10 mouse cellular contexts compared by ENCODE assay signal in genomic region chr15:77523186-77523843, GRCm38 (mm10). TPM values are rescaled to one million over a fixed set of nuclear protein-coding genes. Genes with fewer than 3 reads are reported as not detected.
A peak's percentile ranks its signal among the peaks of the same experiment; 100 is the strongest.
DNase-seq lines count a peak whose midpoint lies in the region; ATAC-seq and TF ChIP-seq lines count a peak whose summit lies in the region.
"Not testable (repeated sequence)": the region's sequence is repeated elsewhere in the genome, so short reads cannot be mapped to it uniquely, and the experiment has no call there.
"Had no signal": no experiment of that assay in that cellular context is flagged by ENCODE, and none has a peak within 500 bp of the region (broad histone marks: within the 10 kb centered on the region; RNA-seq: fewer than 3 reads in every experiment).

No protein-coding gene starts in this region.

- H3K27me3 ChIP-seq in heart, adult 2 months (ENCODE audit: control insufficient read depth, insufficient read depth, low read length); limb, embryonic 11.5 days (ENCODE audit: control insufficient read depth, insufficient read depth, low read length); stomach, postnatal 0 days (ENCODE audit: control insufficient read depth, insufficient read depth, low read length): not testable (repeated sequence)

- WGBS in heart, adult 2 months: 13% methylated on average over 6 of the region's 6 CpGs
- WGBS in limb, embryonic 11.5 days: 18% methylated on average over 6 of the region's 6 CpGs
- 13% methylated on average over 6 of the region's 6 CpGs for WGBS in stomach, postnatal 0 days

- H3K79me2 ChIP-seq in heart, adult 2 months (replicated peaks; ENCODE audit: control insufficient read depth, insufficient read depth, low read length): not testable (repeated sequence)

- intact Hi-C loops in heart, adult 2 months (cut with DNase I): loop anchor here (2.0 kb wide), 2 partner anchors 107 to 161 kb away; no protein-coding TSS in a partner anchor

- H3K4me3 ChIP-seq in heart, adult 2 months; limb, embryonic 11.5 days (ENCODE audit: low read depth, low read length); stomach, postnatal 0 days (ENCODE audit: low read depth, low read length): not testable (repeated sequence)

- H3K9ac ChIP-seq in heart, adult 2 months (ENCODE audit: low read depth, low read length); limb, embryonic 11.5 days (ENCODE audit: low read length); stomach, postnatal 0 days (ENCODE audit: low read length): not testable (repeated sequence)

- not testable (repeated sequence) for H3K9me3 ChIP-seq in limb, embryonic 11.5 days (ENCODE audit: control insufficient read depth, low read length); stomach, postnatal 0 days (ENCODE audit: control insufficient read depth, low read length)

- not testable (repeated sequence) for H3K27ac ChIP-seq in heart, adult 2 months; limb, embryonic 11.5 days (replicated peaks; ENCODE audit: low read depth, low read length); stomach, postnatal 0 days (replicated peaks)

- not testable (repeated sequence) for H3K4me1 ChIP-seq in heart, adult 2 months (ENCODE audit: control insufficient read depth, insufficient read depth, low read length); limb, embryonic 11.5 days (ENCODE audit: control insufficient read depth, insufficient read depth, low read length); stomach, postnatal 0 days (replicated peaks; ENCODE audit: control insufficient read depth, insufficient read depth)

- not testable (repeated sequence) for H3K36me3 ChIP-seq in heart, adult 2 months (ENCODE audit: control insufficient read depth, insufficient read depth, low read length); limb, embryonic 11.5 days (ENCODE audit: control insufficient read depth, insufficient read depth, low read length); stomach, postnatal 0 days (ENCODE audit: control insufficient read depth, insufficient read depth, low read length)

- 0 out of 2 replicates have a peak, but pooled peaks have one; percentile 25 for TF ChIP-seq EP300 in heart, adult 2 months (IDR thresholded peaks at IDR 0.05; ENCODE audit: insufficient read depth, low read depth, low read length)
- not testable (repeated sequence) for TF ChIP-seq EP300 in stomach, postnatal 0 days (optimal IDR thresholded peaks at IDR 0.05)

- not testable (repeated sequence) for TF ChIP-seq POLR2A in heart, adult 2 months (IDR thresholded peaks at IDR 0.05; ENCODE audit: insufficient read depth, low read depth, low read length)

- H3K4me2 ChIP-seq in limb, embryonic 11.5 days (ENCODE audit: low read depth, severe bottlenecking); stomach, postnatal 0 days (replicated peaks; ENCODE audit: low read depth): not testable (repeated sequence)

- not testable (repeated sequence) for ATAC-seq in limb, embryonic 11.5 days (ENCODE audit: insufficient number of reproducible peaks, low FRiP score, low TSS enrichment, low read depth)
- peak; percentile 67; the same call in 1 of the 2 replicates for ATAC-seq in stomach, postnatal 0 days (ENCODE audit: low FRiP score, low TSS enrichment)

- TF ChIP-seq CTCF in heart, adult 2 months (IDR thresholded peaks at IDR 0.05): peak; percentile 66
- TF ChIP-seq CTCF in stomach, postnatal 0 days (IDR thresholded peaks at IDR 0.05; ENCODE audit: low read depth): peak; percentile 77

- DNase-seq in adrenal gland, postnatal 14 days: peak; percentile 82
- peak; percentile 52 for DNase-seq in embryo, embryonic 9.5 days (ENCODE audit: extremely low spot score)
- peak; percentile 68 to 84 for DNase-seq in heart, adult 2 months
- peak; percentile 61 to 80 for DNase-seq in kidney, adult 8-10 months
- peak; percentile 77 for DNase-seq in limb, embryonic 11.5 days (ENCODE audit: low spot score)
- peak; percentile 37 for DNase-seq in naive thymus-derived CD4-positive, alpha-beta T cell, adult 2 months (ENCODE audit: low read depth)
- DNase-seq in stomach, postnatal 0 days (ENCODE audit: low spot score): peak; percentile 78

RNA-seq across cellular contexts. Expression of gene Apol7c, which starts 9.8 kb away (rescaled TPM):
- 3.7 TPM in 1 of 2 replicates, not detected in the other for total RNA-seq in adrenal gland, postnatal 14 days (2021)
- total RNA-seq in heart, adult 2 months (2021): not detected
- polyA plus RNA-seq in heart, adult 2 months (2012; rRNA removed): 0.12 TPM in 1 of 2 replicates, not detected in the other
- not detected in 2 replicates for polyA plus RNA-seq in limb, embryonic 11.5 days (2014; fragmentation: Nextera tagmentation; extraction: Ambion mirVana)
- polyA plus RNA-seq in stomach, postnatal 0 days (2015; fragmentation: Nextera tagmentation; extraction: Ambion mirVana): 0.28 and 0.34 TPM in 2 replicates
- polyA plus RNA-seq: heart, embryonic 12.5 days; limb, embryonic 15.5 days; neural tube, embryonic 14.5 days had no signal

RNA-seq across cellular contexts. Expression of gene Apol11a, which starts 15.2 kb away (rescaled TPM):
- 0.19 and 0.41 TPM in 2 replicates for total RNA-seq in adrenal gland, postnatal 14 days (2021)
- not detected for total RNA-seq in heart, adult 2 months (2021)
- polyA plus RNA-seq in heart, adult 2 months (2012; rRNA removed): not detected in 2 replicates
- not detected in 2 replicates for polyA plus RNA-seq in limb, embryonic 11.5 days (2014; fragmentation: Nextera tagmentation; extraction: Ambion mirVana)
- polyA plus RNA-seq in stomach, postnatal 0 days (2015; fragmentation: Nextera tagmentation; extraction: Ambion mirVana): not detected in 2 replicates
- polyA plus RNA-seq: heart, embryonic 12.5 days; limb, embryonic 15.5 days; neural tube, embryonic 14.5 days had no signal

RNA-seq across cellular contexts. Expression of gene 1700025B11Rik, which starts 38.4 kb away (rescaled TPM):
- not detected in 2 replicates for total RNA-seq in adrenal gland, postnatal 14 days (2021)
- not detected for total RNA-seq in heart, adult 2 months (2021)
- not detected in 2 replicates for polyA plus RNA-seq in heart, adult 2 months (2012; rRNA removed)
- not detected in 2 replicates for polyA plus RNA-seq in limb, embryonic 11.5 days (2014; fragmentation: Nextera tagmentation; extraction: Ambion mirVana)
- polyA plus RNA-seq in stomach, postnatal 0 days (2015; fragmentation: Nextera tagmentation; extraction: Ambion mirVana): not detected in 2 replicates
- polyA plus RNA-seq: heart, embryonic 12.5 days; limb, embryonic 15.5 days; neural tube, embryonic 14.5 days had no signal

RNA-seq across cellular contexts. Expression of gene Apol10a, which starts 46.5 kb away (rescaled TPM):
- total RNA-seq in adrenal gland, postnatal 14 days (2021): not detected in 2 replicates
- under 1 TPM in 1 of 2 experiments, not detected in 1; 0.07 TPM for total RNA-seq in heart, adult 2 months (2021)
- not detected in 2 replicates for polyA plus RNA-seq in heart, adult 2 months (2012; rRNA removed)
- not detected in 2 replicates for polyA plus RNA-seq in limb, embryonic 11.5 days (2014; fragmentation: Nextera tagmentation; extraction: Ambion mirVana)
- polyA plus RNA-seq in stomach, postnatal 0 days (2015; fragmentation: Nextera tagmentation; extraction: Ambion mirVana): not detected in 2 replicates
- polyA plus RNA-seq: heart, embryonic 12.5 days; limb, embryonic 15.5 days; neural tube, embryonic 14.5 days had no signal
